Mouse (Mus musculus): ENCODE data around the gene Zfp277. TPM values are rescaled to one million over a fixed set of nuclear protein-coding genes. Genes with fewer than 3 reads are reported as not detected.

Gene Zfp277
- polyA plus RNA-seq, 1 experiment = 2.7 TPM

GRCm38 (mm10) chr12:40438049-40438448 lies 7.7 kb downstream of the Zfp277 start:
- Histone ChIP-seq H3K4me1 (ENCODE audit: control insufficient read depth, insufficient read depth, insufficient read length) (no peaks in the 10 kb centered on the region), H3K27me3 (ENCODE audit: control insufficient read depth, insufficient read depth, low read length) (no peaks in the 10 kb centered on the region), H3K36me3 (ENCODE audit: control insufficient read depth, insufficient read depth, low read length) (no peaks in the 10 kb centered on the region), H3K4me3 (ENCODE audit: extremely low read depth, insufficient read depth, insufficient read length) (no peak overlapping the region), H3K27ac (ENCODE audit: insufficient read depth, low read length) (no peak overlapping the region)
- TF ChIP-seq CTCF (IDR thresholded peaks at IDR 0.05; ENCODE audit: extremely low read depth, insufficient read depth, insufficient read length, insufficient replicate concordance) (no peak), POLR2A (IDR thresholded peaks at IDR 0.05; ENCODE audit: low read depth, low read length) (no peak)
- 86% methylated on average over 2 of the region's 2 CpGs for WGBS
- DNase-seq (ENCODE audit: low read depth in 1 of 2, low spot score in 2 of 2) = no peak

GRCm38 (mm10) chr12:40434101-40434500 lies 11.6 kb downstream of the Zfp277 start:
- H3K27ac ChIP-seq (ENCODE audit: insufficient read depth, low read length) = no peak overlapping the region
- no peaks in the 10 kb centered on the region for H3K4me1 ChIP-seq (ENCODE audit: control insufficient read depth, insufficient read depth, insufficient read length)
- H3K36me3 ChIP-seq (ENCODE audit: control insufficient read depth, insufficient read depth, low read length) = no peaks in the 10 kb centered on the region
- TF ChIP-seq CTCF (IDR thresholded peaks at IDR 0.05; ENCODE audit: extremely low read depth, insufficient read depth, insufficient read length, insufficient replicate concordance) = no peak
- TF ChIP-seq POLR2A (IDR thresholded peaks at IDR 0.05; ENCODE audit: low read depth, low read length) = no peak
- DNase-seq (ENCODE audit: low read depth in 1 of 2, low spot score in 2 of 2) = no peak
- 68% methylated on average over 3 of the region's 3 CpGs for WGBS
- H3K27me3 ChIP-seq (ENCODE audit: control insufficient read depth, insufficient read depth, low read length) = no peaks in the 10 kb centered on the region
- H3K4me3 ChIP-seq (ENCODE audit: extremely low read depth, insufficient read depth, insufficient read length) = no peak overlapping the region

GRCm38 (mm10) chr12:40431075-40431474 lies 14.6 kb downstream of the Zfp277 start:
- Histone ChIP-seq H3K36me3 (ENCODE audit: control insufficient read depth, insufficient read depth, low read length) (no peaks in the 10 kb centered on the region), H3K27me3 (ENCODE audit: control insufficient read depth, insufficient read depth, low read length) (no peaks in the 10 kb centered on the region), H3K27ac (ENCODE audit: insufficient read depth, low read length) (no peak overlapping the region; the same call in 1 of the 2 replicates), H3K4me3 (ENCODE audit: extremely low read depth, insufficient read depth, insufficient read length) (no peak overlapping the region), H3K4me1 (ENCODE audit: control insufficient read depth, insufficient read depth, insufficient read length) (peaks cover 4% of the 10 kb centered on the region; the same call in 1 of the 2 replicates)
- no peak for DNase-seq (ENCODE audit: low read depth in 1 of 2, low spot score in 2 of 2)
- TF ChIP-seq POLR2A (IDR thresholded peaks at IDR 0.05; ENCODE audit: low read depth, low read length) (no peak), CTCF (IDR thresholded peaks at IDR 0.05; ENCODE audit: extremely low read depth, insufficient read depth, insufficient read length, insufficient replicate concordance) (no peak)
- 88% methylated on average over 5 of the region's 5 CpGs for WGBS

- 96% methylated on average over 3 of the region's 3 CpGs for WGBS
- DNase-seq (ENCODE audit: low read depth in 1 of 2, low spot score in 2 of 2) = no peak
- no peaks in the 10 kb centered on the region for H3K36me3 ChIP-seq (ENCODE audit: control insufficient read depth, insufficient read depth, low read length)
- no peak overlapping the region for H3K27ac ChIP-seq (ENCODE audit: insufficient read depth, low read length)
- TF ChIP-seq POLR2A (IDR thresholded peaks at IDR 0.05; ENCODE audit: low read depth, low read length) = no peak
- no peak overlapping the region for H3K4me3 ChIP-seq (ENCODE audit: extremely low read depth, insufficient read depth, insufficient read length)
- H3K27me3 ChIP-seq (ENCODE audit: control insufficient read depth, insufficient read depth, low read length) = no peaks in the 10 kb centered on the region
- H3K4me1 ChIP-seq (ENCODE audit: control insufficient read depth, insufficient read depth, insufficient read length) = peaks cover 4% of the 10 kb centered on the region; the same call in 1 of the 2 replicates
Observed at GRCm38 (mm10) chr12:40429976-40430375, 15.7 kb downstream of the Zfp277 start.

GRCm38 (mm10) chr12:40427606-40428005 lies 18.1 kb downstream of the Zfp277 start:
- TF ChIP-seq POLR2A (IDR thresholded peaks at IDR 0.05; ENCODE audit: low read depth, low read length) (no peak), CTCF (IDR thresholded peaks at IDR 0.05; ENCODE audit: extremely low read depth, insufficient read depth, insufficient read length, insufficient replicate concordance) (no peak)
- Histone ChIP-seq H3K4me1 (ENCODE audit: control insufficient read depth, insufficient read depth, insufficient read length) (peaks cover 4% of the 10 kb centered on the region; the same call in 1 of the 2 replicates), H3K27me3 (ENCODE audit: control insufficient read depth, insufficient read depth, low read length) (no peaks in the 10 kb centered on the region), H3K36me3 (ENCODE audit: control insufficient read depth, insufficient read depth, low read length) (no peaks in the 10 kb centered on the region), H3K27ac (ENCODE audit: insufficient read depth, low read length) (no peak overlapping the region), H3K4me3 (ENCODE audit: extremely low read depth, insufficient read depth, insufficient read length) (no peak overlapping the region)
- 67% methylated on average over 10 of the region's 10 CpGs for WGBS
- no peak for DNase-seq (ENCODE audit: low read depth in 1 of 2, low spot score in 2 of 2)

- Histone ChIP-seq H3K36me3 (ENCODE audit: control insufficient read depth, insufficient read depth, low read length) (no peaks in the 10 kb centered on the region), H3K27me3 (ENCODE audit: control insufficient read depth, insufficient read depth, low read length) (no peaks in the 10 kb centered on the region), H3K27ac (ENCODE audit: insufficient read depth, low read length) (no peak overlapping the region), H3K4me3 (ENCODE audit: extremely low read depth, insufficient read depth, insufficient read length) (no peak overlapping the region), H3K4me1 (ENCODE audit: control insufficient read depth, insufficient read depth, insufficient read length) (peaks cover 4% of the 10 kb centered on the region; the same call in 1 of the 2 replicates)
- no peak for DNase-seq (ENCODE audit: low read depth in 1 of 2, low spot score in 2 of 2)
- 88% methylated on average over 1 of the region's 1 CpGs for WGBS
- TF ChIP-seq POLR2A (IDR thresholded peaks at IDR 0.05; ENCODE audit: low read depth, low read length) (no peak), CTCF (IDR thresholded peaks at IDR 0.05; ENCODE audit: extremely low read depth, insufficient read depth, insufficient read length, insufficient replicate concordance) (no peak)
Observed at GRCm38 (mm10) chr12:40424991-40425390, 20.7 kb downstream of the Zfp277 start.

GRCm38 (mm10) chr12:40417257-40417656 lies 28.4 kb downstream of the Zfp277 start:
- no peaks in the 10 kb centered on the region for H3K27me3 ChIP-seq (ENCODE audit: control insufficient read depth, insufficient read depth, low read length)
- H3K4me3 ChIP-seq (ENCODE audit: extremely low read depth, insufficient read depth, insufficient read length) = no peak overlapping the region
- no peak for DNase-seq (ENCODE audit: low read depth in 1 of 2, low spot score in 2 of 2)
- H3K4me1 ChIP-seq (ENCODE audit: control insufficient read depth, insufficient read depth, insufficient read length) = no peaks in the 10 kb centered on the region; the same call in 1 of the 2 replicates
- 90% methylated on average over 4 of the region's 4 CpGs for WGBS
- H3K36me3 ChIP-seq (ENCODE audit: control insufficient read depth, insufficient read depth, low read length) = no peaks in the 10 kb centered on the region
- H3K27ac ChIP-seq (ENCODE audit: insufficient read depth, low read length) = no peak overlapping the region
- TF ChIP-seq CTCF (IDR thresholded peaks at IDR 0.05; ENCODE audit: extremely low read depth, insufficient read depth, insufficient read length, insufficient replicate concordance) (no peak), POLR2A (IDR thresholded peaks at IDR 0.05; ENCODE audit: low read depth, low read length) (no peak)
